Mouse (Mus musculus): Measurements from ENCODE around the gene Fkbp1a.
A peak's percentile ranks its signal among the peaks of the same experiment; 100 is the strongest.

Gene Fkbp1a

DNA sequence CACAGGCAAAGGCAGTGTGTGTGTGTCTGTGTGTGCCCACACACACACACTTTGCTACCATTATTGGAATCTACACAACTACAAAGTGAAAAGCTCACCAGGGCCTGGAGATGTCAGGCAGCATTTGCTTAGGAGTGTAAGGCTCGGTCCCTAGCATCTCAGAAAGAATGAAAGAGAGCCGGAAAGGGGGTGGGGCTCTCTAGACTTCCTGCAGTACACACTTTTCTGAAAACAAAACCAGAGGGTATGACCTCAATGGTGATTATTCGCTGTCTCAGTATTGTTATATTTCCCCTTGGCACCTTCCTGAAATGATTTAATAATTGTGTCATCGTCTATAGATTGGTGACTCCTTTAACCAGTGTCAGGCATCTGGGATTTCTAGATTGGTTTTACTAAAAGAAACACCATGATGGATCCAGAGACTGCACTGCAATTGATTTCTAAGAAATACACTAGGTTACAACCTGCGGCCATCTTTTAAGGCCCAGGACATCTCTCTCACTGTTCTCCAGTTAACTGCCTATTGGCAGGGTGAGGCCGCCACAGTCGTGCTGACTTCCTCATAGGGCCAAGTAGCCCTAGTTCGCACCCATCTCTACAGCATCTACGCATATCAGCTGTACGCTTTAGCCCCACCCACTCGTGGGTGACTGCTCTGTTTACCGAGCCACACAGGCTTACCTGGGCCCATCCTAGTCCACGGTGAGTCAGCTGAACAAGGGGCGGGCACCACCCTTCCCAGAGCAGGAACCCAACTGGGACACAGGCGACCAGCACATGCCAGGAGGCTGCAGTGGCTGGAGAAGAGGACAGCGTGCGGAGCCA is 29.8 kb downstream of the Fkbp1a start, which contains the start of gene Sdcbp2:
Gene Sdcbp2, plus strand, starts transcription at position 750 of the 828 bp plus-strand sequence.
- no peaks in the 10 kb centered on the region for H3K27me3 ChIP-seq (ENCODE audit: control insufficient read depth, insufficient read depth, low read length, poor library complexity, severe bottlenecking)
- DNase-seq (ENCODE audit: low read depth, low spot score): no peak
- H3K36me3 ChIP-seq (ENCODE audit: control insufficient read depth, insufficient read depth, low read length, poor library complexity, severe bottlenecking): no peaks in the 10 kb centered on the region

DNA sequence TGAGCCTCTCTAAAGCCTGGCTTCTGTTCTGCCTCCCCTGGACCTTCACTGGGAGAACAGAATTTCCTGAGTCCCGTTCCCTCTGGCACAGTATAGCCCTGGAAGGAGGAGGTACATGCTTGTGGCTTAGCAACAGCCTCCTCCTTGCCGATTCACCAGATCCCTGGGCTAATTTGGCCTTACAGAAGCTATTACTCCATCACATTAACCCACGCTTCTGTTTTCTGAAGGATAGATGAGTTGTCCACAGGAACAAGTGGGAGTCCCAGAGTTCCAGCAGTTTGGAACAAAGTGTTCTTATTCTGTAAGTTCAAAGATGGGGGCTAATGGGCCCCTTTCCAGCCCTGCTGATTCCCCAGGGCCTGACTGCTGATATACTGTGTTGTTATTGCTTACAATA is 31.4 kb downstream of the Fkbp1a start:
- DNase-seq (ENCODE audit: low read depth, low spot score): no peak
- Histone ChIP-seq H3K27me3 (ENCODE audit: control insufficient read depth, insufficient read depth, low read length, poor library complexity, severe bottlenecking) (no peaks in the 10 kb centered on the region), H3K36me3 (ENCODE audit: control insufficient read depth, insufficient read depth, low read length, poor library complexity, severe bottlenecking) (no peaks in the 10 kb centered on the region)

DNA sequence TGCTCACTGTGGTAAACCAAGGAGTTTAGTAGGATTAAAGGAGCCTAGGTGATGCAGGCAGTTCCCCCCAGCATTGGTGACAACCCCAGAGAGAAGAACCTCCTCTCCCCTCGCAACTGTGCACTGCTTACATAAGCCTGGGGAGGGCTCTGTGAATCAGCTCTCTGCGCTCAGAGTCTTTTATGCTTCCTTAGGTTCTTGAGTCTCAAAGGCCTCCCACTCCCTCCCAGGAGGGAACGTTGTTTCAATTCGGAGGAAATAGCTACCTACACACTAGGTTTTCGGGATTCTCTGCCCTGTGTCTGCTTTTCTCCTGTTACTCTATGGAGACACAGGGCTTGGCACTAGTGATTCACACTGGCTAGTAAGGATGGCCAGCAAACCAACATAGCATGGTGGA is 32.3 kb downstream of the Fkbp1a start:
- no peak for DNase-seq (ENCODE audit: low read depth, low spot score)
- H3K27me3 ChIP-seq (ENCODE audit: control insufficient read depth, insufficient read depth, low read length, poor library complexity, severe bottlenecking): no peaks in the 10 kb centered on the region
- H3K36me3 ChIP-seq (ENCODE audit: control insufficient read depth, insufficient read depth, low read length, poor library complexity, severe bottlenecking): no peaks in the 10 kb centered on the region

DNA sequence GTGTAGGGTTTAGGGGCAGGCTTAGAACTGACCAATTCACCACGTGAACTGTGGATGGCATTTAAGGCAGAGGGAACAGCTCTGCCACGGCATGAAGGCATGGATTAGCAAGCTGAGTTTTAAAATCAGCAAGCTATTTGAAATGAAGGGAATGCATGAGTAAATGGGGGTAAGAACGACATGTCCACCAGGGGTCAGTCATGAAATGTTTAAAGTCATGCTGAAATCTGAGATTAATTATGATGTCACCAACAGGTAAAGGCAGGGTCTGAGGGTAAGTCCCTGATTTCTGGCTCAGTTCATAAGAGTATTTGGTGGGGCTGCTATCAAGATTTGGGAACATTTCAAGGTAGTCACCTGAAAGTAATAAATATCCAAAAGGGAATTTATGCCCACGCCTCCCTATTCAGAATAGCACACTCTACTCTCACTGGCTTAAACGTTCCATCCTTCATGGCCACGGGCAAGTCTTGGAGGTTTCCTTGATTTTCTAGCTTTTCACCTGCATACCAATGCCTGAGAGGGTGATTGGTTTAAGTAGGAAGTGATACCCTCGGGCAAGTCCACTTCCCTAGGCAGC is 32.9 kb downstream of the Fkbp1a start:
- DNase-seq (ENCODE audit: low read depth, low spot score): peak; percentile 58
- no peaks in the 10 kb centered on the region for H3K27me3 ChIP-seq (ENCODE audit: control insufficient read depth, insufficient read depth, low read length, poor library complexity, severe bottlenecking)
- no peaks in the 10 kb centered on the region for H3K36me3 ChIP-seq (ENCODE audit: control insufficient read depth, insufficient read depth, low read length, poor library complexity, severe bottlenecking)

DNA sequence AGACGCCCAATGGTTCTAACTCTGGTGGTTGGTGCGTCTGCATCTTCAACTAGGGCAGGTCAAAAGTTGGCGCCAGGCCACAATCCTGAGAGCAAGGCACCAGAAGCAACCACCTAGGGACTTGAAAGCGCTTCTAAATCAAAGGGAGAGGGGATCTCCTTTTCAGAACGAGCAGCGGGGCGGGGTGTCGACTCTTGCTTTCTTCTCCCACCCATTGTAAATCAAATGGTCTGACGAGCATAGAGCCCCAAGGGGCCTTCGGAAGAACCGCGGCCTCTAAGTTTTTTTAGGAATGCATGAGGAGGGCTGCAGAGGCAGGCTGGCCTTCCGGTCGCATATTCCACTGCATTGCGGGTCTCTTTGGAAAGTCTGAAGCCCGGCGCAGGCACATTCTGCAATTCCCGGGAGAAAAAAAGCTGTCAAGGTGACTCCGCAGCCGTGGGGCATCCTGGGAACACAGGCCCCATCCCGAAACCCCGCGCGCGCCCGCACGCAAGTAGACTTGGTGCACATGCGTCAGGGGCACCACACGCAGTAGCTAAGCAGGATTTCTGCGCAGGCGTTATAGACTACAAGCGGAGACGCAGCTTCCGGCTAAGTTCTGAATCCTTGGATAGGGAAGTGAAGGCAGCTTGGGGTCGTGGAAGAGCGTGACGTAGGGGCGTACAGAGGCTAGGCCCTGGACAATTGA is 33.6 kb downstream of the Fkbp1a start:
- DNase-seq (ENCODE audit: low read depth, low spot score): peak; percentile 48
- Histone ChIP-seq H3K36me3 (ENCODE audit: control insufficient read depth, insufficient read depth, low read length, poor library complexity, severe bottlenecking) (no peaks in the 10 kb centered on the region), H3K27me3 (ENCODE audit: control insufficient read depth, insufficient read depth, low read length, poor library complexity, severe bottlenecking) (no peaks in the 10 kb centered on the region)

DNA sequence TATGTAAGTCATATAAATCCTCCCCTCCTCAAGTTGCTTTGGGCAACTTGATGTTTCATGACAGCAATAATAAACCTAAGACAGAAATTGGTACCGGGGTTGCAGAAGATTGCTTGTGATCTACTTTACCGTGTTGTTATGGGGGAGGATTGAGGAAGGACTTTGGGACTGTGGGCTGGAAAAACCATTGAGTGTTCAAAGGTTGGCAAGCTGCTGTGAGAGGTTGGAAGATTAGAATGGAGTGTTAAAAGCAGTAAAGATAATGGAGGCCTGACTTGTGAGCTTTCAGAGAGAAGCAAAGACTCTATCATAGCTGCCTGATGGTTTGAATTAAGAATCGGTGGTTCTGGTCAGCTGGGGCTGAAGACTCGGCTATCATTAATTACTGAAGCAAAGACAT is 36.9 kb downstream of the Fkbp1a start:
- H3K36me3 ChIP-seq (ENCODE audit: control insufficient read depth, insufficient read depth, low read length, poor library complexity, severe bottlenecking): no peaks in the 10 kb centered on the region
- DNase-seq (ENCODE audit: low read depth, low spot score): no peak
- H3K27me3 ChIP-seq (ENCODE audit: control insufficient read depth, insufficient read depth, low read length, poor library complexity, severe bottlenecking): no peaks in the 10 kb centered on the region

DNA sequence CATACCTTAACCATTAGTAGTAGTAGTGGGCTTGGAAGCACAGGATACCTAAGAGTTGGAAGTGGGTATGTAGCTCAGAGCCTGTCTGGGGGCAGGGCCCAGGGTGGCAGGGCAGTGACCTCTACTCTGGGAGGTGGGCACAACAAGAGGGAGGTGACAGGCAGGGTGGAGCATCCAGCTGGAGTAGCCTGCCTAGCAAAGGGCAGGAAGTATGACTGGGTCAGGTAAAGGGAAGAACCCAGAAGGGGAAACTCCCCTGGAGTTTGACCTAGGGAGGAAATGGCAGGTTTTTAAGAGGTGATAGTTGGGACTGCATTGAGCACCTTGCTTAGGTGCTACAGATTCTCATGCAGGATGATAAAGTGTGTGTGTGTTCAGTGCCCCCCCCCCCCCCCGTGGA is 38.7 kb downstream of the Fkbp1a start:
- DNase-seq (ENCODE audit: low read depth, low spot score): no peak
- Histone ChIP-seq H3K27me3 (ENCODE audit: control insufficient read depth, insufficient read depth, low read length, poor library complexity, severe bottlenecking) (no peaks in the 10 kb centered on the region), H3K36me3 (ENCODE audit: control insufficient read depth, insufficient read depth, low read length, poor library complexity, severe bottlenecking) (no peaks in the 10 kb centered on the region)

DNA sequence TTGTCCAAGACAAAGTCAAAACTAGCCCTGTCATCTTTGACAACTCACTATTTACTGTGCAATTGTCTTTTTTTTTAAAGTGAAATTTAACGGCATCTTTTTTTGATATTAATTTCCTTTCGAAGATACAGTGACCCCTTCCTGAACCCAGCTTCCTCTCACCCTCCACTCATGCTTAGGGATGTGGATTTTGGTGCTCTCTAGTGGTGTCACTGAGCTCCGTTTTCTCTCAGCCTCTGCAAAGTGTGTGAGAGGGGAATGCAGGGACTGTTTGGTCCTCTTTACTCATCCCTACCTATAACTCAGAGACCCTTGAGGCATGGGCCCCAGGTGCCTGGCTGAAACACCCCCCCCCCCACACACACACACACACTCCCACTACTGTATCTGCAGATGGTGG is 43.7 kb downstream of the Fkbp1a start:
- DNase-seq (ENCODE audit: low read depth, low spot score): no peak
- no peaks in the 10 kb centered on the region for H3K27me3 ChIP-seq (ENCODE audit: control insufficient read depth, insufficient read depth, low read length, poor library complexity, severe bottlenecking)

DNA sequence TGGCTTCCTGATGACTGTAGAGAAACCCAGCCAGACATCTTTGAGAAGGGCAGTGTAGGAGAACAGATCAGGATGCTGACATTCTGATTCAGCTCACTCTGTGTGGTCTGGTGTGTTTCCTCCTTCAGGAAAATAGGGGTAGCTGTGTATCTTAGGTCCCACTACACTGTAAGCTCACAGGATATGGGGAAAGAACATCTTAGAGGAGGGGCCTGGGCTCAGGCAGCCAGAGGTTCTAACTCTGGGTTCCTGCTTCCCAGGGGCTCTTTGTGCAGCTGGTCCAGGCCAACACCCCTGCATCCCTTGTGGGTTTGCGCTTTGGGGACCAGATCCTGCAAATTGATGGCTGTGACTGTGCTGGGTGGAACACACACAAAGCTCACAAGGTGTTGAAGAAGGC is 44.5 kb downstream of the Fkbp1a start:
- H3K27me3 ChIP-seq (ENCODE audit: control insufficient read depth, insufficient read depth, low read length, poor library complexity, severe bottlenecking): no peaks in the 10 kb centered on the region
- DNase-seq (ENCODE audit: low read depth, low spot score): no peak

More for the DNA sequence above, 43.7 kb downstream of the Fkbp1a start:
- no peaks in the 10 kb centered on the region for H3K36me3 ChIP-seq (ENCODE audit: control insufficient read depth, insufficient read depth, low read length, poor library complexity, severe bottlenecking)

DNA sequence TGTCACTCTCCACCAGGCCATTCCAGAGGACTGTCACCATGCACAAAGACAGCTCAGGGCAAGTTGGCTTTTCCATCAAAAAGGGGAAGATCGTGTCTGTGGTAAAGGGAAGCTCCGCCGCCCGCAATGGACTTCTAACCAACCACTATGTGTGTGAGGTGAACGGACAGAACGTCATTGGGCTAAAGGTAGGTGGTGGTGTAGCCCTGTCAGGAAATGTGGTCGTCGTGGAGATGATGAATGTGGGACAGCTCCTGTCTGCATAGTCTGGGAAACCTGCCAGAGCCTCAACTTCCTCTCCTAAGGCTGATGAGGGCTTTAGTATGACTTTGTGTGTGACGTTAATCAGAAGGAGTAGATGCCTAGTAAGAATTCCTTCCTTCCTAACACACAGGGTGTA is 45.0 kb downstream of the Fkbp1a start:
- Histone ChIP-seq H3K27me3 (ENCODE audit: control insufficient read depth, insufficient read depth, low read length, poor library complexity, severe bottlenecking) (no peaks in the 10 kb centered on the region), H3K36me3 (ENCODE audit: control insufficient read depth, insufficient read depth, low read length, poor library complexity, severe bottlenecking) (no peaks in the 10 kb centered on the region)
- DNase-seq (ENCODE audit: low read depth, low spot score): no peak

More for the DNA sequence above, 44.5 kb downstream of the Fkbp1a start:
- no peaks in the 10 kb centered on the region for H3K36me3 ChIP-seq (ENCODE audit: control insufficient read depth, insufficient read depth, low read length, poor library complexity, severe bottlenecking)

DNA sequence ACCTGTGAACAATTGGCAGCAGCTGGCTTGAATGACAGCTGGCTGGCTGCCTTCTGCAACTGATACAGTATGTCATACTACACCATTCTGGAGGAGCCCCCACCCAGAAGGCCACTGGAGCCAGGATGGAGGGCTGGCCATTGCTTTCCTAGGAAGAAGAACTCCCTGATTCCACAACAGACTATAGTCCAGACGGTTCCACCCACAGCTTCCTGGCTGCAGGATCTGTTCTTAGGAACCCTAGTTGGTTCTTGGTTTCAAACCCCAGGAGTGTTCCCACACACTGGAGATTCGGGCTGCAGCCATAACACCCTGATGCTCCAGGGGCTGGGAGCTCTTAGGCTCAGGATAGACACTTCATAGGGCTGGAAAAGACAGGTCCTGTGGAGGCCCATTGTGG is 55.8 kb downstream of the Fkbp1a start:
- Histone ChIP-seq H3K36me3 (ENCODE audit: control insufficient read depth, insufficient read depth, low read length, poor library complexity, severe bottlenecking) (no peaks in the 10 kb centered on the region), H3K27me3 (ENCODE audit: control insufficient read depth, insufficient read depth, low read length, poor library complexity, severe bottlenecking) (no peaks in the 10 kb centered on the region)
- DNase-seq (ENCODE audit: low read depth, low spot score): no peak

DNA sequence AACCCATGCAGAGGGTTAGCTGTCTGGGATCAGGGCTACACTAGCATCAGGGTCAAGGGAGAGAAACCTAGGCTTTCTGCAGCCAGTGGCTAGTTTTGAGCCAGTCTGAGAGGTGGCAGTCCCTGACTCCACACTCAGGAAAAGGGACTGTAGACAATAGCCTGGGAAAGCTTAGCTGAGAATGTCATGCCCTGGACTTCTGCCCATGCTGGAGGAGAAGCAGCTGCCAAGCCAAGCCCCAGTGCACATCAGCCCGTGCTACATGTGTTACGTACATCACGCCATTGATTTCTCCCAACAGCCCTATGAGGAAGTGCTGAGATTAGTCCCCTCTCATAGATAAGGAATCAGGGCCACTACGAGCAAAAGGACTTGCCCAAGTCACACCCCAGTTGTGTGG is 59.8 kb downstream of the Fkbp1a start:
- no peak for DNase-seq (ENCODE audit: low read depth, low spot score)
- no peaks in the 10 kb centered on the region for H3K36me3 ChIP-seq (ENCODE audit: control insufficient read depth, insufficient read depth, low read length, poor library complexity, severe bottlenecking)
- H3K27me3 ChIP-seq (ENCODE audit: control insufficient read depth, insufficient read depth, low read length, poor library complexity, severe bottlenecking): no peaks in the 10 kb centered on the region

DNA sequence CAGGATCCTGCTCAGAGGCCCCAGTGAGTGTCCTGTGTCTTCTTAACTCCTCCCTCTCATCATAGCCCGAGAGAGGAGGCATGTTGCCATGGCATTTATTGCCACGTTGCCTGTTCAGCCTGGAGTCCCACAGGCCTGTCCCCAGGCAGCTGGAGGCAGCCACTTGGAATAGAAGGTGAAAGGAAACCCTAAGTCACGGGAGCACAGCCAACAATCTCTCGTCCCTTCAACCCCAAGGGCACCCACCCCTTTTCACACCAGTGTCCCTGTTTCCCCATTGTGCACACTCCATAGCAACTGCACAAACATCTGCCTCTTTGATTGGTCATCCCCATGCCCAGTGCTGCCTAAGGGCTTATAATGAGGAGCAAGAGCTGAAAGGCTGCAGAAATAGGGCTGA is 61.3 kb downstream of the Fkbp1a start:
- Histone ChIP-seq H3K36me3 (ENCODE audit: control insufficient read depth, insufficient read depth, low read length, poor library complexity, severe bottlenecking) (no peaks in the 10 kb centered on the region), H3K27me3 (ENCODE audit: control insufficient read depth, insufficient read depth, low read length, poor library complexity, severe bottlenecking) (no peaks in the 10 kb centered on the region)
- DNase-seq (ENCODE audit: low read depth, low spot score): no peak

DNA sequence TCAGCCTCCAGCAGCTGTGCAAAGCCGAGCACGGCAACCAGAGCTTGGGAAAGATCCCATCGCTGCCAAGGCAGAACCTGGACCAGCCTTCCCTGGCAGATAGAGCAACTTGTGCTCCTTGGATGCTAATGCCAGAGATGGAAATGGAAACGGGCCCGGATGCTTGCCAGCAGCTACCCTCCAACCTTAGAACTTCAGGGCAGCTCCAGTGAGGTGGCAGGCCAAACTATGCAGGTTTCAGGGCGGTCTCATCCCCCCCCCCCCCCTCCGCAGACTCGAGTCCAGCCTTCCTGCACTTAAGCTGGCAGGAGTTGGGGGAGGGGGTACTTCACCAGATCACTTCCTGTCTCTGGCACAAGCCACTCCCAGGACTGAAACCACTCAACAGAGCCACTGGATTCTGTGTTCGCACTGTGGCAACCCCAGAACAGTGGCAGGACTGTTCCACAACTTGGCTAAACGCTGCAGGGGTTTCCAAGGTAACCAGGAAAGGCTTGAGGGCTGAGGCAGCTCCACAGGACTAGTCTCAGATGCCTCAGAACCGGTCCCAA is 63.2 kb downstream of the Fkbp1a start:
- H3K27me3 ChIP-seq (ENCODE audit: control insufficient read depth, insufficient read depth, low read length, poor library complexity, severe bottlenecking): no peaks in the 10 kb centered on the region
- no peak for DNase-seq (ENCODE audit: low read depth, low spot score)

DNA sequence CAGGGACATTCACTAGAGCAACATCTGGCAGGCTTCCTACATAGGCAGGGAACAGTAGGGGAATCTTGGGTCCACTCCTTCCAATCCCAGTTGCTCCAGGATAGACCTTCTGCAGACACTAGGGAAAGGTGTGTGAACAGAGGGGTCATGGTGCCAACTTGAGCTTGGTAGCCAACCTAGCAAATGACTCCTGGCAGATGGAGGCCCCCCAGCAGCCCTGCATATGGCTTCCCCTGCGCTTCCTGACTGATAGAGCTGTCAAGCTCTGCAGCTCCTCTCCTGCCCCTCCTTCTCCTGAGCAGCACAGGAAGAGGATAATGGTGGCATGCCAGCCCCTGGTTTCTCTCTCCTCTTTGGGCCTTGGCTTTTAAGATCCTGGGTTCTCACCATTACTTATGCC is 66.2 kb downstream of the Fkbp1a start:
- Histone ChIP-seq H3K27me3 (ENCODE audit: control insufficient read depth, insufficient read depth, low read length, poor library complexity, severe bottlenecking) (no peaks in the 10 kb centered on the region), H3K36me3 (ENCODE audit: control insufficient read depth, insufficient read depth, low read length, poor library complexity, severe bottlenecking) (no peaks in the 10 kb centered on the region)

More for the DNA sequence above, 63.2 kb downstream of the Fkbp1a start:
- H3K36me3 ChIP-seq (ENCODE audit: control insufficient read depth, insufficient read depth, low read length, poor library complexity, severe bottlenecking): no peaks in the 10 kb centered on the region

More for the DNA sequence above, 66.2 kb downstream of the Fkbp1a start:
- DNase-seq (ENCODE audit: low read depth, low spot score): no peak
